9 mouse cellular contexts compared by ENCODE assay signal in the genomic region with DNA sequence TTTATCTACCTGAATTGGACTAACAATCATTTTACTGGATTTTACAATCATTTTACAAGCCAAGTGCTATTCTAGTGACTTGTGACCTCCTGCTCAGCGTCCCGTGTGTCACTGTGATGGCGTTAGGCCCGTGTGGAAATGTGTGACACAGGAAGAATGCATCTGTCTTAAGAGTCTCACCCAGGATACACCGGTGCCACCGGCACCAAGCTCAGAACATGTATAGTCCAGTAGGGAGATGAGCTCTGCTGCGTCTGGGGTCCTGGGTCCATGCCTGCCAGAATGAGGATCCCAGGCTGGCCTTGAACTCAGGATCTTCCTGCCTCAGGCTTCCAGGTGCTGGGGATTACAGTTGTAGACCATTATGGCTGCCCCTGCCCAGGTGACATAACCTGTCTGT. TPM values are rescaled to one million over a fixed set of nuclear protein-coding genes. Genes with fewer than 3 reads are reported as not detected.
DNase-seq lines count a peak whose midpoint lies in the region; ATAC-seq and TF ChIP-seq lines count a peak whose summit lies in the region.
"Had no signal": no experiment of that assay in that cellular context is flagged by ENCODE, and none has a peak within 500 bp of the region (broad histone marks: within the 10 kb centered on the region; RNA-seq: fewer than 3 reads in every experiment).

No protein-coding gene starts in this region.

- peak overlapping the region; percentile 95; the same call in 1 of the 2 replicates for H3K27ac ChIP-seq in intestine, embryonic 14.5 days (ENCODE audit: low read depth)
- no peak overlapping the region for H3K27ac ChIP-seq in intestine, postnatal 0 days (ENCODE audit: low read depth, low read length)
- H3K27ac ChIP-seq in midbrain, embryonic 15.5 days = no peak overlapping the region
- H3K27ac ChIP-seq in midbrain, postnatal 0 days (ENCODE audit: low read depth, low read length) = no peak overlapping the region
- H3K27ac ChIP-seq in neural tube, embryonic 15.5 days (replicated peaks) = no peak overlapping the region

- H3K27me3 ChIP-seq in intestine, embryonic 14.5 days (replicated peaks; ENCODE audit: control insufficient read depth, insufficient read depth, low read length) = 0 out of 2 replicates have a peak, but pooled peaks cover 2% of the 10 kb centered on the region
- H3K27me3 ChIP-seq in intestine, postnatal 0 days (replicated peaks; ENCODE audit: control insufficient read depth, insufficient read depth, low read length) = no peaks in the 10 kb centered on the region
- no peaks in the 10 kb centered on the region for H3K27me3 ChIP-seq in midbrain, embryonic 15.5 days (replicated peaks)
- no peaks in the 10 kb centered on the region for H3K27me3 ChIP-seq in midbrain, postnatal 0 days (ENCODE audit: insufficient read depth, low read length)
- H3K27me3 ChIP-seq in neural tube, embryonic 15.5 days (replicated peaks) = no peaks in the 10 kb centered on the region

- no peaks in the 10 kb centered on the region for H3K9me3 ChIP-seq in intestine, embryonic 14.5 days (ENCODE audit: control insufficient read depth, low read length)
- no peaks in the 10 kb centered on the region for H3K9me3 ChIP-seq in intestine, postnatal 0 days (ENCODE audit: control insufficient read depth)
- no peaks in the 10 kb centered on the region for H3K9me3 ChIP-seq in midbrain, embryonic 15.5 days
- H3K9me3 ChIP-seq in midbrain, postnatal 0 days (ENCODE audit: low read length) = no peaks in the 10 kb centered on the region
- H3K9me3 ChIP-seq in neural tube, embryonic 15.5 days (replicated peaks) = no peaks in the 10 kb centered on the region

- H3K4me3 ChIP-seq in intestine, embryonic 14.5 days (ENCODE audit: low read depth, low read length) = no peak overlapping the region
- H3K4me3 ChIP-seq in intestine, postnatal 0 days (ENCODE audit: low read depth, low read length) = no peak overlapping the region
- no peak overlapping the region for H3K4me3 ChIP-seq in midbrain, embryonic 15.5 days
- H3K4me3 ChIP-seq in midbrain, postnatal 0 days (ENCODE audit: low read depth, low read length) = no peak overlapping the region
- H3K4me3 ChIP-seq in neural tube, embryonic 15.5 days (replicated peaks) = 0 out of 2 replicates have a peak overlapping the region, but pooled peaks have one; percentile 89

- peak; percentile 67 for DNase-seq in cerebellum, adult 11-12 months
- DNase-seq in cerebellum, postnatal 36 days = no peak
- no peak for DNase-seq in intestine, embryonic 14.5 days (ENCODE audit: low spot score)
- DNase-seq in midbrain, postnatal 0 days (ENCODE audit: low spot score) = no peak
- DNase-seq in left cerebral cortex, postnatal 4 days = no peak

- ATAC-seq in intestine, embryonic 14.5 days (replicated peaks; ENCODE audit: low FRiP score, low TSS enrichment, low read depth) = no peak
- ATAC-seq in intestine, postnatal 0 days = no peak
- no peak for ATAC-seq in midbrain, embryonic 15.5 days (replicated peaks)
- no peak for ATAC-seq in midbrain, postnatal 0 days (ENCODE audit: low FRiP score)
- ATAC-seq in neural tube, embryonic 15.5 days (ENCODE audit: low FRiP score) = no peak
- ATAC-seq: midbrain, embryonic 16.5 days had no signal

- peak overlapping the region; percentile 54; the same call in 1 of the 2 replicates for H3K4me2 ChIP-seq in intestine, embryonic 14.5 days (ENCODE audit: low read length)
- H3K4me2 ChIP-seq in intestine, postnatal 0 days (replicated peaks; ENCODE audit: low read depth) = no peak overlapping the region
- 0 out of 2 replicates have a peak overlapping the region, but pooled peaks have one; percentile 2 for H3K4me2 ChIP-seq in midbrain, embryonic 15.5 days
- no peak overlapping the region for H3K4me2 ChIP-seq in midbrain, postnatal 0 days (ENCODE audit: low read depth, low read length, poor library complexity, severe bottlenecking)
- H3K4me2 ChIP-seq in neural tube, embryonic 15.5 days = peak overlapping the region; percentile 33; the same call in 1 of the 2 replicates

- WGBS in intestine, embryonic 14.5 days = 83% methylated on average over 7 of the region's 7 CpGs
- 81% methylated on average over 7 of the region's 7 CpGs for WGBS in intestine, postnatal 0 days
- 93% methylated on average over 7 of the region's 7 CpGs for WGBS in midbrain, embryonic 15.5 days
- 89% methylated on average over 7 of the region's 7 CpGs for WGBS in midbrain, postnatal 0 days
- WGBS in neural tube, embryonic 15.5 days = 88% methylated on average over 7 of the region's 7 CpGs

- H3K36me3 ChIP-seq in intestine, embryonic 14.5 days (ENCODE audit: control insufficient read depth, insufficient read depth, low read length) = 0 out of 2 replicates have a peak, but pooled peaks cover 10% of the 10 kb centered on the region
- peaks cover 9% of the 10 kb centered on the region; the same call in 1 of the 2 replicates for H3K36me3 ChIP-seq in intestine, postnatal 0 days (ENCODE audit: control insufficient read depth, insufficient read depth)
- H3K36me3 ChIP-seq in midbrain, embryonic 15.5 days (replicated peaks) = peaks cover 3% of the 10 kb centered on the region; the same call in 1 of the 2 replicates
- peaks cover 3% of the 10 kb centered on the region; the same call in 1 of the 2 replicates for H3K36me3 ChIP-seq in midbrain, postnatal 0 days (ENCODE audit: insufficient read depth, low read length)
- H3K36me3 ChIP-seq in neural tube, embryonic 15.5 days = peaks cover 3% of the 10 kb centered on the region; the same call in 1 of the 2 replicates

- intact Hi-C loops in left cerebral cortex, postnatal 4 days (cut with DNase I) = loop anchor here (5.0 kb wide), 1 partner anchor 55 kb away; no protein-coding TSS in a partner anchor

- TF ChIP-seq CTCF in intestine, postnatal 0 days (IDR thresholded peaks at IDR 0.05; ENCODE audit: low read depth) = no peak
- no peak for TF ChIP-seq CTCF in midbrain, postnatal 0 days (IDR thresholded peaks at IDR 0.05)

- H3K9ac ChIP-seq in intestine, embryonic 14.5 days (ENCODE audit: low read length) = peak overlapping the region; percentile 71
- no peak overlapping the region for H3K9ac ChIP-seq in intestine, postnatal 0 days (ENCODE audit: low read depth, low read length)
- no peak overlapping the region for H3K9ac ChIP-seq in midbrain, embryonic 15.5 days
- no peak overlapping the region for H3K9ac ChIP-seq in midbrain, postnatal 0 days (replicated peaks; ENCODE audit: low read length, poor library complexity, severe bottlenecking)
- no peak overlapping the region for H3K9ac ChIP-seq in neural tube, embryonic 15.5 days (replicated peaks)

- H3K4me1 ChIP-seq in intestine, embryonic 14.5 days (replicated peaks; ENCODE audit: control insufficient read depth, insufficient read depth, low read length) = peaks cover 57% of the 10 kb centered on the region
- H3K4me1 ChIP-seq in intestine, postnatal 0 days (replicated peaks; ENCODE audit: control insufficient read depth, insufficient read depth, low read length) = peaks cover 5% of the 10 kb centered on the region; the same call in 1 of the 2 replicates
- H3K4me1 ChIP-seq in midbrain, embryonic 15.5 days = peaks cover 70% of the 10 kb centered on the region
- H3K4me1 ChIP-seq in midbrain, postnatal 0 days (ENCODE audit: insufficient read depth, low read length) = peaks cover 27% of the 10 kb centered on the region
- peaks cover 75% of the 10 kb centered on the region for H3K4me1 ChIP-seq in neural tube, embryonic 15.5 days

RNA-seq across cellular contexts. Expression of a gene that starts 2.8 kb away (rescaled TPM):
- polyA plus RNA-seq in intestine, embryonic 14.5 days (2014; fragmentation: Nextera tagmentation; extraction: Ambion mirVana) = 22.3 and 23.6 TPM in 2 replicates
- 22.8 and 23.9 TPM in 2 replicates for polyA plus RNA-seq in intestine, postnatal 0 days (2015; fragmentation: Nextera tagmentation; extraction: Ambion mirVana)
- 62.8 and 63.9 TPM in 2 replicates for polyA plus RNA-seq in midbrain, embryonic 15.5 days (2015; fragmentation: Nextera tagmentation; extraction: Ambion mirVana)
- 63.5 and 71.1 TPM in 2 replicates for total RNA-seq in midbrain, postnatal 0 days (2014; rRNA removed)
- 48.0 and 49.2 TPM in 2 replicates for polyA plus RNA-seq in midbrain, postnatal 0 days (2015; fragmentation: Nextera tagmentation; extraction: Ambion mirVana)
- polyA plus RNA-seq in neural tube, embryonic 15.5 days (2015; fragmentation: Nextera tagmentation; extraction: Ambion mirVana) = 52.0 and 52.1 TPM in 2 replicates
- total RNA-seq in left cerebral cortex, postnatal 4 days (2021) = 100 to 1,000 TPM; 127 to 130 TPM

Comparison
In these comparisons a context has a peak if more than half of its experiments do, and no peak if none do; other contexts are left out.
1. H3K4me2 ChIP-seq: peak in intestine, embryonic 14.5 days (single experiment), midbrain, embryonic 15.5 days (single experiment) and neural tube, embryonic 15.5 days (single experiment); none in intestine, postnatal 0 days (single experiment) and midbrain, postnatal 0 days (single experiment).